Mouse (Mus musculus): Measurements from ENCODE around the gene Farp1. TPM values are rescaled to one million over a fixed set of nuclear protein-coding genes. Genes with fewer than 3 reads are reported as not detected.

Gene Farp1
- total RNA-seq, 1 experiment from 2014 or later: 21.1 TPM

- DNase-seq: no peak
These were observed 276.1 kb downstream of the Farp1 start for GRCm38 (mm10) chr14:121311083-121311482.

GRCm38 (mm10) chr14:121313283-121313682, 278.3 kb downstream of the Farp1 start:
- no peak for DNase-seq

GRCm38 (mm10) chr14:121314934-121315333, 279.9 kb downstream of the Farp1 start:
- no peak for DNase-seq

- DNase-seq: no peak
These were observed 281.1 kb downstream of the Farp1 start for GRCm38 (mm10) chr14:121316136-121316535.

- no peak for DNase-seq
These were observed 281.8 kb downstream of the Farp1 start for GRCm38 (mm10) chr14:121316631-121317311.

GRCm38 (mm10) chr14:121317312-121317671, 282.3 kb downstream of the Farp1 start:
- no peak for DNase-seq

- DNase-seq: no peak
These were observed 283.4 kb downstream of the Farp1 start for GRCm38 (mm10) chr14:121318382-121318781.

GRCm38 (mm10) chr14:121322150-121322549, 287.1 kb downstream of the Farp1 start:
- no peak for DNase-seq

- no peak for DNase-seq
These were observed 287.6 kb downstream of the Farp1 start for GRCm38 (mm10) chr14:121322641-121323040.

- no peak for DNase-seq
These were observed 289.7 kb downstream of the Farp1 start for GRCm38 (mm10) chr14:121324521-121325330.

GRCm38 (mm10) chr14:121326432-121326831, 291.4 kb downstream of the Farp1 start:
- DNase-seq: no peak

- no peak for DNase-seq
These were observed 293.9 kb downstream of the Farp1 start for GRCm38 (mm10) chr14:121328878-121329277.

- DNase-seq: no peak
These were observed 294.5 kb downstream of the Farp1 start for GRCm38 (mm10) chr14:121329401-121330089.

- no peak for DNase-seq
These were observed 295.0 kb downstream of the Farp1 start for GRCm38 (mm10) chr14:121330090-121330408.

Other genes starting within 250 kb of the Farp1 start
- 70.5 and 77.0 TPM in 2 replicates for gene Ipo5, start 124.0 kb upstream of the Farp1 start, total RNA-seq (2021)

Data from adrenal gland, postnatal 14 days (tissue).